Mouse (Mus musculus) C2C12 (cell line): Measurements from ENCODE around the gene Cyp2w1. TPM values are rescaled to one million over a fixed set of nuclear protein-coding genes. Genes with fewer than 3 reads are reported as not detected.

Experiments
- H3K27me3 ChIP-seq: one replicate; pipeline ENCODE4 v1.6.1; 2011; ENCODE audit not compliant: control insufficient read depth, insufficient read depth, insufficient read length
- H3K36me3 ChIP-seq: one replicate; pipeline ENCODE4 v1.6.1; 2011; ENCODE audit not compliant: control insufficient read depth, insufficient read depth
- H3K4me3 ChIP-seq: one replicate; pipeline ENCODE4 v1.5.1; 2011; ENCODE audit warnings: mild to moderate bottlenecking, control low read depth; ENCODE audit not compliant: poor library complexity, insufficient read depth, severe bottlenecking
- H3K79me2 ChIP-seq: one replicate; pipeline ENCODE4 v1.6.1; 2011; ENCODE audit not compliant: control insufficient read depth, insufficient read depth
- H3K79me3 ChIP-seq: one replicate; pipeline ENCODE4 v1.6.1; 2011; ENCODE audit warnings: low read depth, control low read depth
- H3ac ChIP-seq: one replicate; pipeline ENCODE3; 2011; ENCODE audit warnings: low read depth; ENCODE audit not compliant: control insufficient read depth, insufficient read length
- CEBPB ChIP-seq: IDR thresholded peaks from one replicate; pipeline ENCODE4 v1.6.1; 2011; ENCODE audit warnings: low read depth, mild to moderate bottlenecking, control low read depth, moderate library complexity
- CTCF ChIP-seq: IDR thresholded peaks from one replicate; pipeline ENCODE4 v1.5.1; 2011; ENCODE audit not compliant: control insufficient read depth, insufficient read depth, insufficient read length
- FOSL1 ChIP-seq: IDR thresholded peaks from one replicate; pipeline ENCODE4 v1.8.0; 2011; ENCODE audit warnings: mild to moderate bottlenecking, low read length; ENCODE audit not compliant: poor library complexity, insufficient read depth, severe bottlenecking
- MAX ChIP-seq: IDR thresholded peaks from one replicate; pipeline ENCODE4 v1.6.1; 2011; ENCODE audit warnings: mild to moderate bottlenecking, control low read depth
- MYOD1 ChIP-seq: IDR thresholded peaks from one replicate; pipeline ENCODE4 v1.6.1; 2011; ENCODE audit warnings: low read depth; ENCODE audit not compliant: control insufficient read depth, insufficient read length
- MYOG ChIP-seq: IDR thresholded peaks from one replicate; pipeline ENCODE4 v1.6.1; 2011; ENCODE audit not compliant: control insufficient read depth, insufficient read length; ENCODE audit errors: extremely low read depth
- USF1 ChIP-seq: IDR thresholded peaks from one replicate; pipeline ENCODE4 v1.6.1; 2011; ENCODE audit warnings: low read depth, mild to moderate bottlenecking, control low read depth, moderate library complexity
- polyA plus RNA-seq: library from polyadenylated mRNA; unstranded; fragments of >200 nt; fragmentation: generic; extraction: Trizol; gene quantifications from one replicate; pipeline ENCODE4 v1.2.1, GENCODE M21; 2012; ENCODE audit warnings: missing spikeins

Cyp2w1 gene
- polyA plus RNA-seq, 1 experiment = not detected

GRCm38 (mm10) chr5:139391309-139391990 is 39.0 kb downstream of the Cyp2w1 start:
- no peaks in the 10 kb centered on the region for H3K79me2 ChIP-seq
- H3K4me3 ChIP-seq = no peak overlapping the region
- H3ac ChIP-seq = no peak overlapping the region
- H3K36me3 ChIP-seq = no peaks in the 10 kb centered on the region
- H3K27me3 ChIP-seq = no peaks in the 10 kb centered on the region
- TF ChIP-seq CTCF = no peak
- TF ChIP-seq MYOD1 = no peak
- no peak for TF ChIP-seq MYOG
- no peak for TF ChIP-seq USF1
- TF ChIP-seq MAX = no peak
- TF ChIP-seq CEBPB = no peak
- TF ChIP-seq FOSL1 = no peak
- H3K79me3 ChIP-seq = no peaks in the 10 kb centered on the region

- Histone ChIP-seq H3K79me2 (no peaks in the 10 kb centered on the region), H3K79me3 (no peaks in the 10 kb centered on the region), H3K4me3 (no peak overlapping the region), H3ac (no peak overlapping the region), H3K36me3 (no peaks in the 10 kb centered on the region), H3K27me3 (no peaks in the 10 kb centered on the region)
- TF ChIP-seq MAX = no peak
- no peak for TF ChIP-seq FOSL1
- TF ChIP-seq MYOG = no peak
- no peak for TF ChIP-seq MYOD1
Observed at GRCm38 (mm10) chr5:139392219-139393196, 40.1 kb downstream of the Cyp2w1 start.

- H3K4me3 ChIP-seq = no peak overlapping the region
- no peaks in the 10 kb centered on the region for H3K27me3 ChIP-seq
- H3K79me2 ChIP-seq = no peaks in the 10 kb centered on the region
- TF ChIP-seq MYOD1 = no peak
- no peak for TF ChIP-seq MYOG
- H3K79me3 ChIP-seq = no peaks in the 10 kb centered on the region
- H3K36me3 ChIP-seq = no peaks in the 10 kb centered on the region
- no peak overlapping the region for H3ac ChIP-seq
Observed at GRCm38 (mm10) chr5:139393197-139393588, 40.8 kb downstream of the Cyp2w1 start.

GRCm38 (mm10) chr5:139394399-139394798 is 42.0 kb downstream of the Cyp2w1 start:
- H3ac ChIP-seq = no peak overlapping the region
- H3K79me3 ChIP-seq = no peaks in the 10 kb centered on the region
- TF ChIP-seq MAX (no peak), MYOD1 (no peak), MYOG (no peak), FOSL1 (no peak)
- no peak overlapping the region for H3K4me3 ChIP-seq
- no peaks in the 10 kb centered on the region for H3K79me2 ChIP-seq
- H3K36me3 ChIP-seq = no peaks in the 10 kb centered on the region
- H3K27me3 ChIP-seq = no peaks in the 10 kb centered on the region

GRCm38 (mm10) chr5:139395528-139395927 is 43.1 kb downstream of the Cyp2w1 start:
- TF ChIP-seq CEBPB = no peak
- no peak for TF ChIP-seq CTCF
- TF ChIP-seq MYOD1 = no peak
- no peak for TF ChIP-seq FOSL1
- TF ChIP-seq USF1 = no peak
- TF ChIP-seq MYOG = no peak
- no peak for TF ChIP-seq MAX
- H3K79me2 ChIP-seq = no peaks in the 10 kb centered on the region
- H3K79me3 ChIP-seq = no peaks in the 10 kb centered on the region
- no peaks in the 10 kb centered on the region for H3K36me3 ChIP-seq
- no peaks in the 10 kb centered on the region for H3K27me3 ChIP-seq
- H3ac ChIP-seq = no peak overlapping the region
- H3K4me3 ChIP-seq = no peak overlapping the region

- H3K79me2 ChIP-seq = no peaks in the 10 kb centered on the region
Observed at GRCm38 (mm10) chr5:139397359-139397916, 45.0 kb downstream of the Cyp2w1 start.

More at GRCm38 (mm10) chr5:139397359-139397916, 45.0 kb downstream of the Cyp2w1 start:
- H3ac ChIP-seq = no peak overlapping the region
- TF ChIP-seq CEBPB (no peak), MYOG (no peak), MYOD1 (no peak), MAX (no peak), USF1 (no peak), FOSL1 (no peak), CTCF (no peak)
- no peak overlapping the region for H3K4me3 ChIP-seq
- H3K36me3 ChIP-seq = no peaks in the 10 kb centered on the region
- H3K79me3 ChIP-seq = no peaks in the 10 kb centered on the region
- H3K27me3 ChIP-seq = no peaks in the 10 kb centered on the region
